Mouse (Mus musculus): ENCODE measurements at regions not wholly inside any gene's neighbourhood (a gene's known extent, or its start where the extent isn't known, plus 50 kb on each side); places are given as distances from the start of the nearest gene placed in this dataset.

- Histone ChIP-seq H3K36me3 (ENCODE audit: insufficient read depth, low read length) (no peaks in the 10 kb centered on the region), H3K4me3 (replicated peaks; ENCODE audit: low read length) (no peak overlapping the region), H3K4me1 (replicated peaks; ENCODE audit: low read depth, low read length) (peaks cover 30% of the 10 kb centered on the region), H3K9me3 (ENCODE audit: low read length) (peaks cover 10% of the 10 kb centered on the region), H3K27me3 (ENCODE audit: insufficient read depth, low read length) (peaks cover 3% of the 10 kb centered on the region)
- TF ChIP-seq POU5F1 (IDR thresholded peaks at IDR 0.05; ENCODE audit: borderline replicate concordance, low read length), result no peak
- TF ChIP-seq NANOG (IDR thresholded peaks at IDR 0.05; ENCODE audit: borderline replicate concordance, low read length), result no peak
- TF ChIP-seq CTCF (conservative IDR thresholded peaks at IDR 0.05; ENCODE audit: low read length), result no peak
Measured at GRCm38 (mm10) chr4:95105424-95105823, 53.4 kb upstream of the Jun start.

DNA sequence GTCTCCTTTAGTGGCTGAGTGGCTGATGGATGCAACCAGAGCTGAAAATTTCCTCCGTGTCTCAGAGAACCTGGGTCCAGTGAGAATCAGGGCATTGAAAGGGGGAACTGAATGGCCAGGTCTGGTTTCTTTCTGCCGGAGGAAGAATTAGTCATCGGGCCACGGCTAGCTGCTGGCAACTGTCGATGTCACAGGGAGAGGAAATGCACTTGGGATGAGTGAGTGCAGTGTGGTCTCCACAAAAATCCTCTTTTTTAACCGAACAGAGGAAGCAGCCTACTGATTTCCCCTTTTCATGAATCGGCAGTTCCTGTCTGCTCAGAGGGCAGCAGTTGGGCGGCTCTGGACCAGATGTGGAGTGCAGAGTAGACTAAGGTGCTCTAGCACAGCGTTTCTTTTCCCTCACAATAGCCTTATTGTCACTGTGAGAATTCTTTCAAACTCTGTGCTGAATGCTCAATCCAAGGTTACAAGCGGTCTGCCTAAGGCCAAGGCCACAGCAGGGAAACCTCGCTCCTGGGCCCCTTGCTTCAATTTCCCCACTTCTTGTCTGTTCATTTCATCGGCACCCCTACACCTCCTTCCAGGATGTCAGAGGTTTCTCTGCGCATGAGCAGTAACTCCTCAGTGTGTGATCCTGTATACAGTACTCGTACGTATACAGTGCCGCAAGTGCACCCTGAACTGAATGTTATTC, 54.1 kb upstream of the Jun start:
- H3K4me3 ChIP-seq (replicated peaks; ENCODE audit: low read length), result peak overlapping the region; percentile 59
- H3K36me3 ChIP-seq (ENCODE audit: insufficient read depth, low read length), result no peaks in the 10 kb centered on the region
- H3K9me3 ChIP-seq (ENCODE audit: low read length), result peaks cover 16% of the 10 kb centered on the region
- TF ChIP-seq POU5F1 (IDR thresholded peaks at IDR 0.05; ENCODE audit: borderline replicate concordance, low read length), result no peak
- TF ChIP-seq NANOG (IDR thresholded peaks at IDR 0.05; ENCODE audit: borderline replicate concordance, low read length), result peak; percentile 74
- H3K4me1 ChIP-seq (replicated peaks; ENCODE audit: low read depth, low read length), result peaks cover 30% of the 10 kb centered on the region
- peaks cover 3% of the 10 kb centered on the region for H3K27me3 ChIP-seq (ENCODE audit: insufficient read depth, low read length)

- H3K4me1 ChIP-seq (replicated peaks; ENCODE audit: low read depth, low read length), result peaks cover 30% of the 10 kb centered on the region
- H3K4me3 ChIP-seq (replicated peaks; ENCODE audit: low read length), result peak overlapping the region; percentile 59; the same call in 1 of the 2 replicates
- H3K27me3 ChIP-seq (ENCODE audit: insufficient read depth, low read length), result peaks cover 3% of the 10 kb centered on the region
- TF ChIP-seq CTCF (conservative IDR thresholded peaks at IDR 0.05; ENCODE audit: low read length) (no peak), POU5F1 (IDR thresholded peaks at IDR 0.05; ENCODE audit: borderline replicate concordance, low read length) (no peak), NANOG (IDR thresholded peaks at IDR 0.05; ENCODE audit: borderline replicate concordance, low read length) (no peak)
- H3K9me3 ChIP-seq (ENCODE audit: low read length), result peaks cover 15% of the 10 kb centered on the region; the same call in 1 of the 2 replicates
- H3K36me3 ChIP-seq (ENCODE audit: insufficient read depth, low read length), result no peaks in the 10 kb centered on the region
Measured at GRCm38 (mm10) chr4:95106881-95107665, 55.1 kb upstream of the Jun start.

- no peaks in the 10 kb centered on the region for H3K36me3 ChIP-seq (ENCODE audit: insufficient read depth, low read length)
- TF ChIP-seq NANOG (IDR thresholded peaks at IDR 0.05; ENCODE audit: borderline replicate concordance, low read length) (no peak), POU5F1 (IDR thresholded peaks at IDR 0.05; ENCODE audit: borderline replicate concordance, low read length) (no peak), CTCF (conservative IDR thresholded peaks at IDR 0.05; ENCODE audit: low read length) (no peak)
Measured at GRCm38 (mm10) chr4:95108811-95109210, 56.8 kb upstream of the Jun start.

GRCm38 (mm10) chr4:95110828-95111227, 58.8 kb upstream of the Jun start:
- TF ChIP-seq NANOG (IDR thresholded peaks at IDR 0.05; ENCODE audit: borderline replicate concordance, low read length) (no peak), CTCF (conservative IDR thresholded peaks at IDR 0.05; ENCODE audit: low read length) (no peak), POU5F1 (IDR thresholded peaks at IDR 0.05; ENCODE audit: borderline replicate concordance, low read length) (no peak)
- peaks cover 18% of the 10 kb centered on the region; the same call in 1 of the 2 replicates for H3K9me3 ChIP-seq (ENCODE audit: low read length)
- no peak overlapping the region for H3K4me3 ChIP-seq (replicated peaks; ENCODE audit: low read length)
- H3K4me1 ChIP-seq (replicated peaks; ENCODE audit: low read depth, low read length), result peaks cover 22% of the 10 kb centered on the region
- H3K27me3 ChIP-seq (ENCODE audit: insufficient read depth, low read length), result no peaks in the 10 kb centered on the region; the same call in 1 of the 2 replicates
- H3K36me3 ChIP-seq (ENCODE audit: insufficient read depth, low read length), result no peaks in the 10 kb centered on the region

More at GRCm38 (mm10) chr4:95108811-95109210, 56.8 kb upstream of the Jun start:
- Histone ChIP-seq H3K4me1 (replicated peaks; ENCODE audit: low read depth, low read length) (peaks cover 30% of the 10 kb centered on the region), H3K27me3 (ENCODE audit: insufficient read depth, low read length) (no peaks in the 10 kb centered on the region; the same call in none of the 2 replicates), H3K4me3 (replicated peaks; ENCODE audit: low read length) (no peak overlapping the region), H3K9me3 (ENCODE audit: low read length) (peaks cover 18% of the 10 kb centered on the region; the same call in 1 of the 2 replicates)

DNA sequence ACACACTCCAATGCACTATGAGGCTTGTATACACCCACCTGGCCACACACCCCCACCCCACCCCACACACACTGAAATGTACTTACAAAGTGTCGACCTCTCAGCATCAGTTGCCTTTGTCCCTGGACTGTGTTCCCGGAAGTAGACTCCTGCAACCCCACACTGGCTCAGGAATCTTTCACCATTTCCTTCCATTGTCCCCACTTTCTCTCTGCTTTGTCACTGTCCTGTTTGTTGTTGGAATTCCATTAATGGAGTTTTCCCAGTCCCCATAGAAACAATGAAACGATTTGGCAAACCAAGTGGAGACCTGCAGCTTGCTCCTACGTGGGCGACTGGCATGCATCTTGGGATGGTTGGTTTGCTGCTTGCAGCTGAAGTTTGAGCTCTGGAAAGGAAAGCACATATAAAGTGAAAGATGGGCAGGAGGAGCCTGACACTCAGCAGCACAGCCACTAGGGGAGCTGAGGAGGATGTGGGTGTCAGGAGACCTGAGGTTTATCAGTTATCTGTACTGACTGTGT, 65.2 kb upstream of the Jun start:
- Histone ChIP-seq H3K27me3 (ENCODE audit: insufficient read depth, low read length) (no peaks in the 10 kb centered on the region), H3K4me3 (replicated peaks; ENCODE audit: low read length) (no peak overlapping the region), H3K4me1 (replicated peaks; ENCODE audit: low read depth, low read length) (peaks cover 10% of the 10 kb centered on the region), H3K9me3 (ENCODE audit: low read length) (peaks cover 4% of the 10 kb centered on the region; the same call in 1 of the 2 replicates), H3K36me3 (ENCODE audit: insufficient read depth, low read length) (no peaks in the 10 kb centered on the region)
- peak; percentile 22; the same call in 1 of the 2 replicates for TF ChIP-seq CTCF (conservative IDR thresholded peaks at IDR 0.05; ENCODE audit: low read length)
- peak; percentile 65 for TF ChIP-seq NANOG (IDR thresholded peaks at IDR 0.05; ENCODE audit: borderline replicate concordance, low read length)
- no peak for TF ChIP-seq POU5F1 (IDR thresholded peaks at IDR 0.05; ENCODE audit: borderline replicate concordance, low read length)

GRCm38 (mm10) chr4:95120876-95121275, 68.9 kb upstream of the Jun start:
- Histone ChIP-seq H3K27me3 (ENCODE audit: insufficient read depth, low read length) (no peaks in the 10 kb centered on the region), H3K4me3 (replicated peaks; ENCODE audit: low read length) (no peak overlapping the region), H3K36me3 (ENCODE audit: insufficient read depth, low read length) (no peaks in the 10 kb centered on the region), H3K9me3 (ENCODE audit: low read length) (no peaks in the 10 kb centered on the region), H3K4me1 (replicated peaks; ENCODE audit: low read depth, low read length) (peaks cover 10% of the 10 kb centered on the region)
- TF ChIP-seq NANOG (IDR thresholded peaks at IDR 0.05; ENCODE audit: borderline replicate concordance, low read length) (no peak), CTCF (conservative IDR thresholded peaks at IDR 0.05; ENCODE audit: low read length) (no peak), POU5F1 (IDR thresholded peaks at IDR 0.05; ENCODE audit: borderline replicate concordance, low read length) (no peak)

DNA sequence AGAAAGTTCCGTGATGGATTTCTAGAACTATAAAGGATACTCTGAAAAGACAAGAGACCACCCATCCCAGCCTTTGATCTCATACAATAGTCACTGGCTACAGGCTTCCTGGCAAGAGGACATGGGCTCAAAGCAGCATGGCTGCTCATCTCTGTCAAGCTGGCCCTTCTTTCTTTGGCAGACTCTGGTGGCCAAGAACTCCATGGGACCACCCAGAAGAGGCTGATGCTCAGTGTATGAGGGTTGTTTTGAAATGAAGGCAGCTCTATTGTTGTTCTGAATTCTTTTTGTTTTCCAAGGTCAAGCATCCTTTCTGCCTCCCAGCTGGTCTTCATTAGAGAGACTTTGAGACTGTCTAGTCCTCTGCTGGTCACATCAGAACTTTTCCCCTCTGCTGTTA, 73.3 kb upstream of the Jun start:
- TF ChIP-seq NANOG (IDR thresholded peaks at IDR 0.05; ENCODE audit: borderline replicate concordance, low read length) (peak; percentile 29; the same call in 1 of the 2 replicates), CTCF (conservative IDR thresholded peaks at IDR 0.05; ENCODE audit: low read length) (no peak)
- no peak overlapping the region for H3K4me3 ChIP-seq (replicated peaks; ENCODE audit: low read length)
- no peaks in the 10 kb centered on the region for H3K4me1 ChIP-seq (replicated peaks; ENCODE audit: low read depth, low read length)
- H3K27me3 ChIP-seq (ENCODE audit: insufficient read depth, low read length), result no peaks in the 10 kb centered on the region
- H3K9me3 ChIP-seq (ENCODE audit: low read length), result no peaks in the 10 kb centered on the region
- H3K36me3 ChIP-seq (ENCODE audit: insufficient read depth, low read length), result no peaks in the 10 kb centered on the region

All from E14TG2a.4 (cell line).